Mouse (Mus musculus) thymus, adult 2 months (tissue): ENCODE data around the gene Tmem202.

ENCODE experiments used
- CTCF ChIP-seq: fragments of 200-500 bp; IDR thresholded peaks from 2 replicates; pipeline ENCODE4 v1.5.1; 2012; ENCODE audit warnings: mild to moderate bottlenecking, control low read depth, low read length, moderate library complexity, borderline replicate concordance; ENCODE audit not compliant: control insufficient read depth, poor library complexity, insufficient read depth; ENCODE audit errors: extremely low read depth
- POLR2A ChIP-seq: fragments of 200-500 bp; IDR thresholded peaks from 2 replicates; pipeline ENCODE4 v1.6.1; 2012; ENCODE audit warnings: mild to moderate bottlenecking, low read length, control low read depth, moderate library complexity; ENCODE audit not compliant: control insufficient read depth, poor library complexity, insufficient read depth; ENCODE audit errors: extremely low read depth

DNA sequence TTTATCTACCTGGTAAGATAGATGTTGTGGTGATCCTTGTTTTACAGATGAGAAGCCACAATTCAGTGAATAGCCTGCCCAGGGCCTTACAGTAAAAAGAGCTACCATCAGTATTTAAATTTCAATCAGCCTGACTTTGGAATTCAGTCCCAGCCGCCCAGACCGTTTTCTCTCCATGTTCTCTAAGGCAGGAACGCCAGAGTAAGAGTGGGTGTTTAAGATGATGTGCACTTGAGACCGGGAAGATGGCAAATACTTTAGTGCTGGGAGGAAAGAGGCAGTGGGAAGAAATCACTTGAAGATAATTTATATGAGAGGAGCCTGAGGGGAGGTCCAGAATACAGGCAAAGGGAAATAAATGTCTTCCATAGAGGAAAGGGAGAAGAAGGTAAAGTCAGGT is 10.4 kb upstream of the Tmem202 start:
- no peak for TF ChIP-seq CTCF
- TF ChIP-seq POLR2A = no peak
